Mouse (Mus musculus) neural tube, embryonic 12.5 days (tissue): Measurements from ENCODE around the gene 1110004F10Rik. TPM values are rescaled to one million over a fixed set of nuclear protein-coding genes. Genes with fewer than 3 reads are reported as not detected.
"Not testable (repeated sequence)": the region's sequence is repeated elsewhere in the genome, so short reads cannot be mapped to it uniquely, and the experiment has no call there.

Experiments
- ATAC-seq: fragments of 200-750 bp; cut with Nextera tagmentation; 2 replicates; pipeline ENCODE4 v1.8.0; 2017; ENCODE audit warnings: low read depth, mild to moderate bottlenecking, moderate TSS enrichment, moderate library complexity; ENCODE audit not compliant: low FRiP score
- H3K27ac ChIP-seq: fragments of 300-500 bp; sonication (generic); 2 replicates; pipeline ENCODE4 v1.5.1; 2016
- H3K27me3 ChIP-seq: fragments of 300-500 bp; sonication (generic); replicated peaks from 2 replicates; pipeline ENCODE4 v1.6.1; 2016; ENCODE audit warnings: mild to moderate bottlenecking
- H3K36me3 ChIP-seq: fragments of 300-500 bp; sonication (generic); 2 replicates; pipeline ENCODE4 v1.6.1; 2016; ENCODE audit warnings: mild to moderate bottlenecking
- H3K4me1 ChIP-seq: fragments of 300-500 bp; sonication (generic); 2 replicates; pipeline ENCODE4 v1.6.1; 2016
- H3K4me2 ChIP-seq: fragments of 300-500 bp; sonication (generic); replicated peaks from 2 replicates; pipeline ENCODE4 v1.6.1; 2016; ENCODE audit warnings: mild to moderate bottlenecking
- H3K4me3 ChIP-seq: fragments of 300-500 bp; sonication (generic); 2 replicates; pipeline ENCODE4 v1.5.1; 2016
- H3K9ac ChIP-seq: fragments of 300-500 bp; sonication (generic); 2 replicates; pipeline ENCODE4 v1.6.1; 2016; ENCODE audit warnings: mild to moderate bottlenecking
- H3K9me3 ChIP-seq: fragments of 300-500 bp; sonication (generic); 2 replicates; pipeline ENCODE4 v1.6.1; 2016; ENCODE audit warnings: mild to moderate bottlenecking
- WGBS: fragments of 180-500 bp; shearing (Covaris S2); methylation state at CpG from one replicate; pipeline ENCODE4 v1.1.7; 2016; 5-methylcytosine and 5-hydroxymethylcytosine counted together
- polyA plus RNA-seq: library from polyadenylated mRNA; unstranded; fragments of >200 nt; fragmentation: Nextera tagmentation; extraction: Ambion mirVana; gene quantifications from 2 replicates; pipeline ENCODE4 v1.2.1, GENCODE M21; 2016

The 1110004F10Rik gene
- polyA plus RNA-seq, 1 experiment from 2014 or later = 310 TPM

- Histone ChIP-seq H3K4me2 (peak overlapping the region; percentile 99), H3K4me3 (peak overlapping the region; percentile 18), H3K36me3 (no peaks in the 10 kb centered on the region), H3K9ac (0 out of 2 replicates have a peak overlapping the region, but pooled peaks have one; percentile 17), H3K27me3 (peaks cover 39% of the 10 kb centered on the region), H3K9me3 (no peaks in the 10 kb centered on the region), H3K27ac (no peak overlapping the region), H3K4me1 (peaks cover 45% of the 10 kb centered on the region)
- 17% methylated on average over 18 of the region's 18 CpGs for WGBS
- ATAC-seq = no peak
These were observed 2.3 kb upstream of the 1110004F10Rik start for GRCm38 (mm10) chr7:116036591-116037555.

GRCm38 (mm10) chr7:116038024-116038423, 1.2 kb upstream of the 1110004F10Rik start:
- Histone ChIP-seq H3K4me1 (peaks cover 45% of the 10 kb centered on the region), H3K4me2 (peak overlapping the region; percentile 99), H3K27ac (no peak overlapping the region), H3K9me3 (no peaks in the 10 kb centered on the region), H3K4me3 (peak overlapping the region; percentile 38), H3K27me3 (peaks cover 39% of the 10 kb centered on the region), H3K36me3 (no peaks in the 10 kb centered on the region), H3K9ac (no peak overlapping the region)
- no peak for ATAC-seq
- under 1% methylated on average over 13 of the region's 13 CpGs for WGBS

- H3K9ac ChIP-seq = peak within 1 kb of the TSS; percentile 46; the same call in 1 of the 2 replicates
- H3K4me2 ChIP-seq = peak within 1 kb of the TSS; percentile 99
- H3K27me3 ChIP-seq = peaks cover 39% of the 10 kb centered on the region
- peaks cover 42% of the 10 kb centered on the region for H3K4me1 ChIP-seq
- H3K4me3 ChIP-seq = peak within 1 kb of the TSS; percentile 38
- H3K9me3 ChIP-seq = no peaks in the 10 kb centered on the region
- H3K36me3 ChIP-seq = no peaks in the 10 kb centered on the region
- no peak for ATAC-seq
- H3K27ac ChIP-seq = no peak within 1 kb of the TSS
- under 1% methylated on average over 11 of the region's 11 CpGs for WGBS
These were observed 686 bp upstream of the 1110004F10Rik start, which contains the start of gene Sox6 for GRCm38 (mm10) chr7:116038511-116038910. Gene Sox6 (minus strand): TSS chr7:116038796.

GRCm38 (mm10) chr7:116039538-116040466, 605 bp downstream of the 1110004F10Rik start:
- H3K4me2 ChIP-seq = peak overlapping the region; percentile 99
- peak; percentile 87 for ATAC-seq
- no peaks in the 10 kb centered on the region for H3K36me3 ChIP-seq
- peak overlapping the region; percentile 46; the same call in 1 of the 2 replicates for H3K9ac ChIP-seq
- H3K9me3 ChIP-seq = no peaks in the 10 kb centered on the region
- peak overlapping the region; percentile 38 for H3K4me3 ChIP-seq
- under 1% methylated on average over 48 of the region's 48 CpGs for WGBS
- peaks cover 39% of the 10 kb centered on the region for H3K27me3 ChIP-seq
- H3K4me1 ChIP-seq = peaks cover 32% of the 10 kb centered on the region
- peak overlapping the region; percentile 6; the same call in 1 of the 2 replicates for H3K27ac ChIP-seq

GRCm38 (mm10) chr7:116040470-116041019, 1.3 kb downstream of the 1110004F10Rik start:
- Histone ChIP-seq H3K27ac (no peak overlapping the region), H3K4me2 (peak overlapping the region; percentile 99), H3K4me3 (no peak overlapping the region), H3K9ac (no peak overlapping the region), H3K36me3 (no peaks in the 10 kb centered on the region), H3K9me3 (no peaks in the 10 kb centered on the region), H3K27me3 (peaks cover 32% of the 10 kb centered on the region), H3K4me1 (peaks cover 25% of the 10 kb centered on the region)
- no peak; the same call in 1 of the 2 replicates for ATAC-seq
- WGBS = 15% methylated on average over 15 of the region's 15 CpGs

- no peak overlapping the region for H3K4me2 ChIP-seq
- 55% methylated on average over 1 of the region's 1 CpGs for WGBS
- H3K4me1 ChIP-seq = no peaks in the 10 kb centered on the region
- H3K9ac ChIP-seq = no peak overlapping the region
- no peaks in the 10 kb centered on the region for H3K9me3 ChIP-seq
- no peak overlapping the region for H3K4me3 ChIP-seq
- no peaks in the 10 kb centered on the region for H3K27me3 ChIP-seq
- no peaks in the 10 kb centered on the region for H3K36me3 ChIP-seq
- ATAC-seq = no peak
- no peak overlapping the region for H3K27ac ChIP-seq
These were observed 21.5 kb downstream of the 1110004F10Rik start for GRCm38 (mm10) chr7:116060739-116061138.

GRCm38 (mm10) chr7:116084366-116084765, 45.2 kb downstream of the 1110004F10Rik start, which contains the start of gene Gm4353:
Gene Gm4353 (minus strand): TSS chr7:116084635.
- WGBS = 97% methylated on average over 11 of the region's 11 CpGs

GRCm38 (mm10) chr7:116092710-116093465, 53.7 kb downstream of the 1110004F10Rik start:
- ATAC-seq = peak; percentile 100
- no peaks in the 10 kb centered on the region for H3K27me3 ChIP-seq
- no peaks in the 10 kb centered on the region for H3K9me3 ChIP-seq
- H3K9ac ChIP-seq = peak overlapping the region; percentile 78
- H3K4me1 ChIP-seq = peaks cover 22% of the 10 kb centered on the region
- H3K36me3 ChIP-seq = no peaks in the 10 kb centered on the region
- WGBS = under 1% methylated on average over 38 of the region's 38 CpGs
- H3K27ac ChIP-seq = peak overlapping the region; percentile 82
- H3K4me2 ChIP-seq = peak overlapping the region; percentile 83
- H3K4me3 ChIP-seq = peak overlapping the region; percentile 61

More at GRCm38 (mm10) chr7:116084366-116084765, 45.2 kb downstream of the 1110004F10Rik start, which contains the start of gene Gm4353:
- not testable (repeated sequence) for ATAC-seq, H3K4me2 ChIP-seq, H3K27ac ChIP-seq, H3K4me3 ChIP-seq, H3K36me3 ChIP-seq, H3K9me3 ChIP-seq, H3K4me1 ChIP-seq, H3K9ac ChIP-seq, H3K27me3 ChIP-seq

- under 1% methylated on average over 19 of the region's 19 CpGs for WGBS
- Histone ChIP-seq H3K36me3 (no peaks in the 10 kb centered on the region), H3K9me3 (no peaks in the 10 kb centered on the region), H3K27ac (peak overlapping the region; percentile 82), H3K4me2 (peak overlapping the region; percentile 83), H3K27me3 (no peaks in the 10 kb centered on the region), H3K4me1 (peaks cover 22% of the 10 kb centered on the region), H3K4me3 (peak overlapping the region; percentile 61), H3K9ac (peak overlapping the region; percentile 78)
- ATAC-seq = peak; percentile 84
These were observed 54.3 kb downstream of the 1110004F10Rik start for GRCm38 (mm10) chr7:116093466-116093850.

- H3K4me1 ChIP-seq = peaks cover 12% of the 10 kb centered on the region
- no peak overlapping the region for H3K9ac ChIP-seq
- H3K4me3 ChIP-seq = no peak overlapping the region
- 90% methylated on average over 7 of the region's 7 CpGs for WGBS
- H3K27me3 ChIP-seq = no peaks in the 10 kb centered on the region
- H3K4me2 ChIP-seq = no peak overlapping the region
- H3K9me3 ChIP-seq = no peaks in the 10 kb centered on the region
- no peak overlapping the region for H3K27ac ChIP-seq
- no peak for ATAC-seq
- peaks cover 39% of the 10 kb centered on the region for H3K36me3 ChIP-seq
These were observed 60.8 kb downstream of the 1110004F10Rik start for GRCm38 (mm10) chr7:116099952-116100528.
